Mouse (Mus musculus) ES-Bruce4 (cell line): Measurements from ENCODE around the gene Cradd. TPM values are rescaled to one million over a fixed set of nuclear protein-coding genes. Genes with fewer than 3 reads are reported as not detected.

ENCODE experiments used
- H3K27ac ChIP-seq: 2 replicates; pipeline ENCODE4 v1.5.1; 2012; ENCODE audit warnings: low read length, inconsistent platforms; ENCODE audit not compliant: insufficient read depth
- H3K27me3 ChIP-seq: 2 replicates; pipeline ENCODE4 v1.6.1; 2012; ENCODE audit warnings: mild to moderate bottlenecking, low read length, inconsistent platforms; ENCODE audit not compliant: control insufficient read depth, poor library complexity, insufficient read depth, severe bottlenecking
- H3K36me3 ChIP-seq: 2 replicates; pipeline ENCODE4 v1.6.1; 2012; ENCODE audit warnings: inconsistent platforms, mild to moderate bottlenecking, low read length, moderate library complexity; ENCODE audit not compliant: control insufficient read depth, poor library complexity, insufficient read depth, severe bottlenecking
- H3K4me1 ChIP-seq: one replicate; pipeline ENCODE4 v1.8.1; 2011; ENCODE audit warnings: low read length; ENCODE audit not compliant: control insufficient read depth, insufficient read depth
- H3K4me3 ChIP-seq: 2 replicates; pipeline ENCODE4 v1.5.1; 2011; ENCODE audit warnings: low read depth, mild to moderate bottlenecking, low read length
- H3K9ac ChIP-seq: 2 replicates; pipeline ENCODE4 v1.6.1; 2012; ENCODE audit warnings: low read depth, mild to moderate bottlenecking, inconsistent platforms; ENCODE audit not compliant: poor library complexity, severe bottlenecking
- H3K9me3 ChIP-seq: replicated peaks from 2 replicates; pipeline ENCODE4 v1.6.1; 2012; ENCODE audit warnings: mild to moderate bottlenecking, low read length, inconsistent platforms; ENCODE audit not compliant: control insufficient read depth, poor library complexity, insufficient read depth, severe bottlenecking
- CTCF ChIP-seq: IDR thresholded peaks from one replicate; pipeline ENCODE4 v1.8.1; 2011; ENCODE audit warnings: low read depth, low read length
- EP300 ChIP-seq: IDR thresholded peaks from 2 replicates; pipeline ENCODE4 v1.6.1; 2011; ENCODE audit warnings: low read depth, low read length; ENCODE audit not compliant: insufficient read depth
- POLR2A ChIP-seq: IDR thresholded peaks from one replicate; pipeline ENCODE4 v1.8.1; 2011; ENCODE audit warnings: low read length; ENCODE audit not compliant: insufficient read depth
- polyA plus RNA-seq: library from polyadenylated mRNA; stranded (reverse); fragments of >200 nt; gene quantifications from 2 replicates; pipeline ENCODE4 v1.2.4, GENCODE M21; 2011; ENCODE audit warnings: low read depth; ENCODE audit not compliant: missing spikeins, insufficient read depth, insufficient read length

Cradd gene
- polyA plus RNA-seq, 1 experiment: 18.4 TPM

- Histone ChIP-seq H3K4me3 (no peak overlapping the region), H3K9ac (no peak overlapping the region), H3K27me3 (no peaks in the 10 kb centered on the region; the same call in 1 of the 2 replicates), H3K9me3 (no peaks in the 10 kb centered on the region), H3K27ac (no peak overlapping the region), H3K4me1 (peaks cover 1% of the 10 kb centered on the region), H3K36me3 (no peaks in the 10 kb centered on the region)
- TF ChIP-seq POLR2A (no peak), CTCF (no peak), EP300 (no peak)
Measured at GRCm38 (mm10) chr10:95170721-95171354, 153.1 kb downstream of the Cradd start.

- no peak for TF ChIP-seq CTCF
- no peak for TF ChIP-seq POLR2A
- no peak for TF ChIP-seq EP300
- H3K27me3 ChIP-seq: no peaks in the 10 kb centered on the region; the same call in 1 of the 2 replicates
- no peak overlapping the region for H3K4me3 ChIP-seq
Measured at GRCm38 (mm10) chr10:95164949-95165348, 159.0 kb downstream of the Cradd start.

GRCm38 (mm10) chr10:95162691-95163374 lies 161.1 kb downstream of the Cradd start:
- peaks cover 4% of the 10 kb centered on the region for H3K4me1 ChIP-seq
- TF ChIP-seq EP300: no peak
- TF ChIP-seq CTCF: no peak
- no peak for TF ChIP-seq POLR2A
- no peak overlapping the region for H3K4me3 ChIP-seq
- H3K9ac ChIP-seq: no peak overlapping the region
- H3K27ac ChIP-seq: no peak overlapping the region
- H3K27me3 ChIP-seq: no peaks in the 10 kb centered on the region; the same call in 1 of the 2 replicates
- H3K36me3 ChIP-seq: no peaks in the 10 kb centered on the region
- H3K9me3 ChIP-seq: no peaks in the 10 kb centered on the region

More at GRCm38 (mm10) chr10:95164949-95165348, 159.0 kb downstream of the Cradd start:
- peaks cover 4% of the 10 kb centered on the region for H3K4me1 ChIP-seq
- no peaks in the 10 kb centered on the region for H3K9me3 ChIP-seq
- H3K36me3 ChIP-seq: no peaks in the 10 kb centered on the region
- H3K9ac ChIP-seq: no peak overlapping the region
- H3K27ac ChIP-seq: no peak overlapping the region

- Histone ChIP-seq H3K27me3 (no peaks in the 10 kb centered on the region), H3K4me1 (peaks cover 4% of the 10 kb centered on the region), H3K4me3 (no peak overlapping the region), H3K9me3 (no peaks in the 10 kb centered on the region), H3K36me3 (no peaks in the 10 kb centered on the region), H3K27ac (no peak overlapping the region), H3K9ac (no peak overlapping the region)
- no peak for TF ChIP-seq CTCF
- TF ChIP-seq POLR2A: no peak
- TF ChIP-seq EP300: no peak
Measured at GRCm38 (mm10) chr10:95159675-95160256, 164.2 kb downstream of the Cradd start.

GRCm38 (mm10) chr10:95156410-95156809 lies 167.5 kb downstream of the Cradd start:
- Histone ChIP-seq H3K9ac (no peak overlapping the region), H3K9me3 (no peaks in the 10 kb centered on the region), H3K4me3 (no peak overlapping the region), H3K4me1 (no peaks in the 10 kb centered on the region), H3K27ac (no peak overlapping the region), H3K27me3 (no peaks in the 10 kb centered on the region), H3K36me3 (no peaks in the 10 kb centered on the region)
- peak; percentile 84 for TF ChIP-seq CTCF
- no peak for TF ChIP-seq EP300

- Histone ChIP-seq H3K27me3 (no peaks in the 10 kb centered on the region), H3K36me3 (no peaks in the 10 kb centered on the region), H3K4me1 (no peaks in the 10 kb centered on the region), H3K9ac (no peak overlapping the region), H3K9me3 (no peaks in the 10 kb centered on the region), H3K4me3 (no peak overlapping the region), H3K27ac (no peak overlapping the region)
- TF ChIP-seq EP300 (no peak), POLR2A (no peak), CTCF (no peak)
Measured at GRCm38 (mm10) chr10:95154675-95155074, 169.3 kb downstream of the Cradd start.
